Mouse (Mus musculus): ENCODE results near the gene Trmt10b.

DNA sequence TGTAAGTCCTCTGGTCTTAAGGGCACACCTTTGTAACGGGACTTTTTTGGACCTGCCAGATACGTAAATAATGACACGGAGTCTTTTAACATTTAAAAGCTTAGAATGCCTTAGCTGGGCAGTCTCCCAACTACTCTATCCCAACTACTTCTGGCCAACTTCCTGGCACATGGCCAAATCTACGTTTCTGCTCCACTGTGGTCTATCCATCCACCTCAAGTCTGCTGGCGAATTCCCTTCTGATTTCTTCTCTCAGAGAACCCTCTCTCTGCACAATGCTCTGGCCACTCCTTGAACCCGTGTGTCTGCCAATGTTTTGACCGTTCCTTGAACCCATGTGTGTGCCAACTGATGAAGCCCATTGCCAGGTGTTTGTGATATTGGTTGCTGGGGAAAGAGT, 34.2 kb downstream of the Trmt10b start:
- TF ChIP-seq TAL1 (IDR thresholded peaks at IDR 0.05; ENCODE audit: low read length) (no peak), USF2 (IDR thresholded peaks at IDR 0.05; ENCODE audit: borderline replicate concordance in 1 of 2, insufficient read depth in 1 of 2, low read depth in 1 of 2, low read length in 2 of 2) (no peak), TCF12 (IDR thresholded peaks at IDR 0.05; ENCODE audit: low read depth, low read length) (no peak), NRF1 (IDR thresholded peaks at IDR 0.05; ENCODE audit: insufficient read depth, low read depth, low read length, poor library complexity, severe bottlenecking) (no peak), MAX (IDR thresholded peaks at IDR 0.05; ENCODE audit: low read length) (no peak), CTCF (IDR thresholded peaks at IDR 0.05 in 2 of 3, conservative IDR thresholded peaks at IDR 0.05 in 1 of 3; ENCODE audit: control insufficient read depth in 1 of 3, insufficient read depth in 1 of 3, low read depth in 2 of 3, low read length in 3 of 3, poor library complexity in 1 of 3, severe bottlenecking in 1 of 3) (no peak)

Measured in MEL (cell line).